Mouse (Mus musculus) liver, embryonic 14.5 days (tissue): ENCODE results near the gene Gjc1. TPM values are rescaled to one million over a fixed set of nuclear protein-coding genes. Genes with fewer than 3 reads are reported as not detected.

Experiments
- ATAC-seq: fragments of 200-750 bp; cut with Nextera tagmentation; 2 replicates; pipeline ENCODE4 v1.8.0; 2017; ENCODE audit warnings: moderate number of reproducible peaks, mild to moderate bottlenecking, moderate library complexity; ENCODE audit not compliant: insufficient read depth
- DNase-seq, 3 experiments: peaks; one replicate each; pipeline ENCODE4 v3.0.0-alpha.2; 2012 to 2013; ENCODE audit warnings: low read depth in 3 of 3, low spot score in 3 of 3
- H3K27ac ChIP-seq: fragments of 300-500 bp; sonication (generic); 2 replicates; pipeline ENCODE4 v1.5.1; 2014; ENCODE audit warnings: moderate library complexity, mild to moderate bottlenecking, control low read depth, inconsistent platforms
- H3K27me3 ChIP-seq: fragments of 300-500 bp; sonication (generic); 2 replicates; pipeline ENCODE4 v1.6.1; 2014; ENCODE audit warnings: mild to moderate bottlenecking, low read length, moderate library complexity; ENCODE audit not compliant: control insufficient read depth, insufficient read depth
- H3K36me3 ChIP-seq: fragments of 300-500 bp; sonication (generic); replicated peaks from 2 replicates; pipeline ENCODE4 v1.6.1; 2014; ENCODE audit warnings: low read depth; ENCODE audit not compliant: control insufficient read depth, insufficient read depth
- H3K4me1 ChIP-seq, 2 experiments: fragments of 200-500 bp in 1 of 2; fragments of 300-500 bp in 1 of 2; sonication (generic) in 1 of 2; replicated peaks; 2 replicates each; pipeline ENCODE4 v1.6.1; 2012 to 2014; ENCODE audit warnings: antibody characterized with exemption in 1 of 2, inconsistent platforms in 1 of 2, low read length in 1 of 2; ENCODE audit not compliant: control insufficient read depth in 2 of 2, insufficient read depth in 2 of 2
- H3K4me2 ChIP-seq: fragments of 300-500 bp; sonication (generic); 2 replicates; pipeline ENCODE4 v1.6.1; 2014; ENCODE audit warnings: low read depth, mild to moderate bottlenecking, control low read depth, moderate library complexity
- H3K4me3 ChIP-seq, 2 experiments: fragments of 200-500 bp in 1 of 2; fragments of 300-500 bp in 1 of 2; sonication (generic) in 1 of 2; 2 replicates each; pipeline ENCODE4 v1.5.1; 2012 to 2014; ENCODE audit warnings: low read depth in 2 of 2, low read length in 2 of 2, mild to moderate bottlenecking in 2 of 2, control low read depth in 1 of 2, inconsistent platforms in 1 of 2, moderate library complexity in 1 of 2; ENCODE audit not compliant: insufficient read depth in 1 of 2
- H3K9ac ChIP-seq: fragments of 300-500 bp; sonication (generic); replicated peaks from 2 replicates; pipeline ENCODE4 v1.6.1; 2014; ENCODE audit warnings: mild to moderate bottlenecking, control low read depth, moderate library complexity
- H3K9me3 ChIP-seq: fragments of 300-500 bp; sonication (generic); 2 replicates; pipeline ENCODE4 v1.6.1; 2016; ENCODE audit warnings: low read length, mixed read lengths; ENCODE audit not compliant: control insufficient read depth
- CTCF ChIP-seq: IDR thresholded peaks from 2 replicates; pipeline ENCODE4 v1.5.1; 2016; ENCODE audit warnings: antibody characterized with exemption, low read depth, control low read depth
- EP300 ChIP-seq: IDR thresholded peaks from 2 replicates; pipeline ENCODE4 v1.6.1; 2016; ENCODE audit warnings: antibody characterized with exemption, low read depth
- WGBS: fragments of 180-500 bp; shearing (Covaris S2); extraction: QIAGEN DNeasy Blood & Tissue Kit; methylation state at CpG from one replicate; pipeline ENCODE4 v1.1.7; 2014; ENCODE audit not compliant: insufficient replicate concordance; 5-methylcytosine and 5-hydroxymethylcytosine counted together
- polyA plus RNA-seq, 2 experiments: library from polyadenylated mRNA; depleted of rRNA in 1 of 2; stranded (reverse) in 1 of 2; unstranded in 1 of 2; fragments of >200 nt; fragmentation: Nextera tagmentation in 1 of 2; extraction: Ambion mirVana in 1 of 2; gene quantifications; 2 replicates each; pipeline versions ENCODE4 v1.2.1 to v1.2.3; 2012 to 2014

Gjc1 gene
- polyA plus RNA-seq, 2 experiments: 1.1 to 1.7 TPM

DNA sequence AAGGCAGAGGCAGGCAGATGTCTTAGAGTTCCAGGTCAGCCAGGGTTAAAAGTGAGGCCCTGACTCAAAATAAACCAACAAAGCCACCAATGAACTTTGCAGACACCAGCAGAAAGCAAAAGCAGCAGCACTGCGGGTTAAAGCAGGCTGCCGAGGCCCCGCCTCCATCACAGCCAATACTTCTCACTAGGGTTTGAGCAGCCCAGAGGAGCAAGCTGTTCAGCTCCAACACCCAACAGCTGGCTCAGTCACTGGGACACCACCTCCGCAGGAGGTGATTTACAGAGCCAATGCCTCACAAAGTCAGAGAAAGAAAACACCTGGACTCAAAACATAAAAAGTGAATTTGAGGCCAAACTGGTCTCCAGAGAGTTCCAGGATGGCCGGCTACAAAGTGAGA, 16.0 kb downstream of the Gjc1 start:
- Histone ChIP-seq H3K4me3 (no peak overlapping the region), H3K27ac (no peak overlapping the region), H3K4me1 (no peaks in the 10 kb centered on the region), H3K36me3 (no peaks in the 10 kb centered on the region), H3K9ac (no peak overlapping the region), H3K4me2 (no peak overlapping the region), H3K27me3 (no peaks in the 10 kb centered on the region), H3K9me3 (no peaks in the 10 kb centered on the region)
- WGBS: 67% methylated on average over 5 of the region's 5 CpGs
- DNase-seq (no peak), ATAC-seq (no peak)
- TF ChIP-seq CTCF (no peak), EP300 (no peak)

DNA sequence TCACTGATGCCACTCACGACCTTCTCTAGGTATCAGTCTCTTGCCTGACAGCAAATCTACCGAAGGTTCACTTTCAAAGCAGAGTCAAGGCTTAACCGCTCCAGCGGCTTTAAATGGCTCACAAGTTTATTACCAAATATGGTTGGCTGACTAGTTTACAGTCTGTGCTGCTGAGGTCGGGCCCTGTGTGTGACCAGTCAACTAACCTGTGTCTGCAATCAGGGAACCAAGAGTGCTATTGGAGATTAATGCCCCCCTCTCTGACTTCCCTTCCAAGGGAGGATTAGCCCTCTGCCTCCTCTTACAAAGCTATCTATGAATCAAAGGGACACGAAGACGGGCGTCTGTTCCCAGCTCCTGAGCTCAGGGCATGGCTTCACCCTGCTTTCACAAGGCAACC, 25.3 kb downstream of the Gjc1 start:
- Histone ChIP-seq H3K27ac (no peak overlapping the region), H3K9me3 (no peaks in the 10 kb centered on the region), H3K4me2 (no peak overlapping the region), H3K4me3 (no peak overlapping the region), H3K4me1 (no peaks in the 10 kb centered on the region), H3K36me3 (no peaks in the 10 kb centered on the region), H3K27me3 (no peaks in the 10 kb centered on the region), H3K9ac (no peak overlapping the region)
- WGBS: 50% methylated on average over 8 of the region's 8 CpGs
- ATAC-seq (no peak), DNase-seq (no peak)
- TF ChIP-seq EP300: no peak
- TF ChIP-seq CTCF: no peak

DNA sequence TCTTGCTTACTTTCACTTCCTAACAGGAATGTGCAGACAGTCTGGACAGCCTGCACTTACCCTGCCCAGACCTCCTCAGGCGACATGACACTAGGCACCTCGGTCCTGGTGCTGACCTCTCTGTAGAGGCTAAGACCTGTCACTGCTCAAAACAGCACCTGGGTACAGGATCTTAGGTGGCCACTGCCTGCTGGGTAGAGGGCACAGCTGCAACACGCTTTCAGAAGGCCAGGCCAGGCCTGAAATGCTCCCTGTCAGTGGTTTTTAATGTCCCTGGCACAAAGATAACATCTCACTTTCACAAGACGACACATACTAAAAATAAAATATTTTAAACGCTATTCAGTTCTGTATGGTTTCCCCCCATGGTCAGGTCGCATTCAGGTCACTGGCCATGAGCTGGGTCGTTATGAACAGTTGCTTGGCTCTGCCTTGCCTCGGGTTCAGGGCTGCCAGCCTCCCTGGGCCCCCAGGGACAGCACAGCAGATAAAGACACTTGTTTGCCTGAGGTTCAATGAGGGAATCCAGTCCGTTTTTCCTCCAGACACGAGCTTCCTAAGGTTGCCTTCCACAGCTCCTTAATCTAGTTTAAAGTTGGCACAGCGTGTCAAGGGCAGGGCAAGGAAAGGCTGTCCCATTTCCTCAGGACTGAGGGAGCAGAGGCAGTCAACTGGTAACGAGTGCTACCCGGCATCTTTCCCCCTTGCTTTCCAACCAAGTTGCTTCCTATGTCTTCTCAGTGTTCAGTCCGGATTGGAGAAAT, 27.6 kb downstream of the Gjc1 start:
- TF ChIP-seq CTCF (no peak), EP300 (no peak)
- no peak overlapping the region for H3K4me3 ChIP-seq
- H3K4me2 ChIP-seq: no peak overlapping the region
- 44% methylated on average over 14 of the region's 14 CpGs for WGBS
- ATAC-seq: no peak
- H3K27me3 ChIP-seq: no peaks in the 10 kb centered on the region
- no peak overlapping the region for H3K27ac ChIP-seq
- no peaks in the 10 kb centered on the region for H3K4me1 ChIP-seq
- H3K9ac ChIP-seq: no peak overlapping the region
- no peak for DNase-seq
- H3K9me3 ChIP-seq: no peaks in the 10 kb centered on the region
- H3K36me3 ChIP-seq: no peaks in the 10 kb centered on the region

DNA sequence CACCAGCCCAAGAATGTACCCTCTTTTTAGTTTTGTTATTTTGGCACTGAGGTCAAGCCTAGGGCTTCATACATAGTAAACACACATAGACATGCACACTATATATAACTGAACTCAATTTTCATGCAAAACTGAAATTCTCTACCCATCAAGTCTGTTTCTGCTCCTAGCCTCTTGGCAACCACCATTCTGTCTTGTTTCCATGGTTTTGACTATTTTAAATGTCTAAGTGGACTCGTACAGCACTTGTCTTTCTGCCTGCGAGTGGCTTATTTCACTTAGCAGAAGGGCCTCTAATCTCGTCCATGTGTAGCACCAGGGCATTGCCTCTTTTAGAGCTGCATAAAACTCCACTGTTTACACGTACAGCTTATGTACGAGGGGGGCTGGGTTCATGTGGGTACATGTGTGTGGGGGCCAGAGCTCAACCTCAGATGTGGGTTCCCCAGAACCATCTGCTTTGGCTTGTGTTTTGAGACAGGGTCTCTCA, 31.8 kb downstream of the Gjc1 start:
- no peak overlapping the region for H3K4me3 ChIP-seq
- no peaks in the 10 kb centered on the region for H3K4me1 ChIP-seq
- DNase-seq: no peak
- no peak for ATAC-seq
- no peaks in the 10 kb centered on the region for H3K9me3 ChIP-seq
- no peaks in the 10 kb centered on the region for H3K36me3 ChIP-seq
- no peak overlapping the region for H3K4me2 ChIP-seq
- no peak for TF ChIP-seq EP300
- TF ChIP-seq CTCF: no peak
- 54% methylated on average over 5 of the region's 5 CpGs for WGBS
- H3K27me3 ChIP-seq: no peaks in the 10 kb centered on the region
- no peak overlapping the region for H3K9ac ChIP-seq
- H3K27ac ChIP-seq: no peak overlapping the region

DNA sequence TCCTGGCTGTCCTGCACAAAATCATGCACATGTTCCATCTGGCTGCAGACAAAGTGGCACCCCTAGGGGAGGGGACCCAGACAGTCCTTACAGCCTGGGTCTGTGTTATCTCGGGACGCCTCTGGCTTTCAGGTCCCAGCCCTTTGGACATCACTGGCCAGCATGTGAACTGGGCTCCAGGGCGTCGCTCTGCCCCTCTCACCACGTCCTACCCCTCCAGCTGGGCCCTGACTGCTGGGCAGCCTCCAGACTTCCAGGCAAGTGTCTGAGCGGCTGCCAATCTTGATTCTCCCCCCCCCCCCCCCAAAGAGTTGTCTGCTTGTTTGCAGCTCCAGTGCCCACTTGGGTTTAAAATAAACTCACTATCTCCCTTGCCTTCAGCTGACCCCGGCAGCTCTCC, 36.1 kb downstream of the Gjc1 start:
- Histone ChIP-seq H3K4me1 (no peaks in the 10 kb centered on the region), H3K4me2 (no peak overlapping the region), H3K36me3 (no peaks in the 10 kb centered on the region), H3K27me3 (no peaks in the 10 kb centered on the region), H3K4me3 (no peak overlapping the region), H3K9me3 (no peaks in the 10 kb centered on the region), H3K27ac (no peak overlapping the region), H3K9ac (no peak overlapping the region)
- ATAC-seq (no peak), DNase-seq (no peak)
- WGBS: 45% methylated on average over 7 of the region's 7 CpGs
- TF ChIP-seq EP300 (no peak), CTCF (no peak)
